Mouse (Mus musculus): ENCODE results near the gene Abl1.

- TF ChIP-seq ZNF384 (IDR thresholded peaks at IDR 0.05; ENCODE audit: low read depth, low read length): no peak
- TF ChIP-seq HCFC1 (IDR thresholded peaks at IDR 0.05; ENCODE audit: low read depth, low read length): no peak
- TF ChIP-seq POLR2A (IDR thresholded peaks at IDR 0.05; ENCODE audit: low read depth, low read length): no peak
- no peak for TF ChIP-seq MAFK (IDR thresholded peaks at IDR 0.05; ENCODE audit: insufficient replicate concordance, low read length)
- no peak for TF ChIP-seq ZKSCAN1 (IDR thresholded peaks at IDR 0.05; ENCODE audit: borderline replicate concordance, low read depth, low read length)
- TF ChIP-seq RAD21 (IDR thresholded peaks at IDR 0.05; ENCODE audit: low read depth, low read length): no peak
Observed at GRCm38 (mm10) chr2:31678641-31679040, 9.5 kb upstream of the Abl1 start.

Data from CH12.LX (cell line).